Mouse (Mus musculus): Measurements from ENCODE around the gene Olfr1394. TPM values are rescaled to one million over a fixed set of nuclear protein-coding genes. Genes with fewer than 3 reads are reported as not detected.
"Not testable (repeated sequence)": the region's sequence is repeated elsewhere in the genome, so short reads cannot be mapped to it uniquely, and the experiment has no call there.

Gene Olfr1394
- polyA plus RNA-seq, 1 experiment from 2014 or later: not detected

GRCm38 (mm10) chr11:49119635-49120034 is 34.5 kb upstream of the Olfr1394 start:
- H3K4me2 ChIP-seq (ENCODE audit: low read depth, low read length, severe bottlenecking): no peak overlapping the region
- H3K9ac ChIP-seq (ENCODE audit: low read length): no peak overlapping the region
- no peaks in the 10 kb centered on the region for H3K9me3 ChIP-seq (ENCODE audit: control insufficient read depth, low read length)
- no peak overlapping the region for H3K27ac ChIP-seq (ENCODE audit: low read depth, low read length)
- no peak overlapping the region for H3K4me3 ChIP-seq (ENCODE audit: low read depth, low read length)
- no peaks in the 10 kb centered on the region for H3K36me3 ChIP-seq (ENCODE audit: control insufficient read depth, insufficient read depth, low read length)
- ATAC-seq (replicated peaks; ENCODE audit: low FRiP score) (no peak), DNase-seq (ENCODE audit: low spot score) (no peak)
- no peaks in the 10 kb centered on the region for H3K4me1 ChIP-seq (replicated peaks; ENCODE audit: control insufficient read depth, insufficient read depth, low read length)
- WGBS: 85% methylated on average over 3 of the region's 3 CpGs
- no peaks in the 10 kb centered on the region for H3K27me3 ChIP-seq (ENCODE audit: control insufficient read depth, insufficient read depth, low read length)

GRCm38 (mm10) chr11:49124169-49124568 is 30.0 kb upstream of the Olfr1394 start:
- H3K27ac ChIP-seq (ENCODE audit: low read depth, low read length): no peak overlapping the region
- no peak overlapping the region for H3K4me2 ChIP-seq (ENCODE audit: low read depth, low read length, severe bottlenecking)
- 85% methylated on average over 2 of the region's 2 CpGs for WGBS
- no peaks in the 10 kb centered on the region for H3K36me3 ChIP-seq (ENCODE audit: control insufficient read depth, insufficient read depth, low read length)
- no peaks in the 10 kb centered on the region for H3K27me3 ChIP-seq (ENCODE audit: control insufficient read depth, insufficient read depth, low read length)
- no peak overlapping the region for H3K4me3 ChIP-seq (ENCODE audit: low read depth, low read length)
- H3K4me1 ChIP-seq (replicated peaks; ENCODE audit: control insufficient read depth, insufficient read depth, low read length): no peaks in the 10 kb centered on the region
- H3K9ac ChIP-seq (ENCODE audit: low read length): no peak overlapping the region
- DNase-seq (ENCODE audit: low spot score) (no peak), ATAC-seq (replicated peaks; ENCODE audit: low FRiP score) (no peak)
- no peaks in the 10 kb centered on the region for H3K9me3 ChIP-seq (ENCODE audit: control insufficient read depth, low read length)

GRCm38 (mm10) chr11:49141974-49142373 is 12.2 kb upstream of the Olfr1394 start, which contains the start of gene Olfr1395:
TSS of gene Olfr1395 (plus strand) at chr11:49142274.
- no peak within 1 kb of the TSS for H3K9ac ChIP-seq (ENCODE audit: low read length)
- H3K27ac ChIP-seq (ENCODE audit: low read depth, low read length): no peak within 1 kb of the TSS
- ATAC-seq (replicated peaks; ENCODE audit: low FRiP score) (no peak), DNase-seq (ENCODE audit: low spot score) (no peak)
- no peaks in the 10 kb centered on the region for H3K27me3 ChIP-seq (ENCODE audit: control insufficient read depth, insufficient read depth, low read length)
- H3K4me2 ChIP-seq (ENCODE audit: low read depth, low read length, severe bottlenecking): no peak within 1 kb of the TSS
- no peak within 1 kb of the TSS for H3K4me3 ChIP-seq (ENCODE audit: low read depth, low read length)
- no peaks in the 10 kb centered on the region for H3K36me3 ChIP-seq (ENCODE audit: control insufficient read depth, insufficient read depth, low read length)
- H3K4me1 ChIP-seq (replicated peaks; ENCODE audit: control insufficient read depth, insufficient read depth, low read length): no peaks in the 10 kb centered on the region
- 94% methylated on average over 6 of the region's 6 CpGs for WGBS
- no peaks in the 10 kb centered on the region for H3K9me3 ChIP-seq (ENCODE audit: control insufficient read depth, low read length)

GRCm38 (mm10) chr11:49156821-49157814 is 2.9 kb downstream of the Olfr1394 start:
- Histone ChIP-seq H3K4me1 (replicated peaks; ENCODE audit: control insufficient read depth, insufficient read depth, low read length) (no peaks in the 10 kb centered on the region), H3K27me3 (ENCODE audit: control insufficient read depth, insufficient read depth, low read length) (no peaks in the 10 kb centered on the region), H3K27ac (ENCODE audit: low read depth, low read length) (no peak overlapping the region), H3K36me3 (ENCODE audit: control insufficient read depth, insufficient read depth, low read length) (no peaks in the 10 kb centered on the region), H3K9me3 (ENCODE audit: control insufficient read depth, low read length) (no peaks in the 10 kb centered on the region), H3K9ac (ENCODE audit: low read length) (no peak overlapping the region), H3K4me2 (ENCODE audit: low read depth, low read length, severe bottlenecking) (no peak overlapping the region), H3K4me3 (ENCODE audit: low read depth, low read length) (no peak overlapping the region)
- ATAC-seq (replicated peaks; ENCODE audit: low FRiP score) (no peak), DNase-seq (ENCODE audit: low spot score) (no peak)
- WGBS: 90% methylated on average over 2 of the region's 2 CpGs

GRCm38 (mm10) chr11:49168839-49169611 is 14.8 kb downstream of the Olfr1394 start:
- ATAC-seq (replicated peaks; ENCODE audit: low FRiP score) (peak; percentile 65), DNase-seq (ENCODE audit: low spot score) (peak; percentile 73)
- peaks cover 11% of the 10 kb centered on the region; the same call in 1 of the 2 replicates for H3K27me3 ChIP-seq (ENCODE audit: control insufficient read depth, insufficient read depth, low read length)
- peak overlapping the region; percentile 27 for H3K4me3 ChIP-seq (ENCODE audit: low read depth, low read length)
- no peaks in the 10 kb centered on the region for H3K36me3 ChIP-seq (ENCODE audit: control insufficient read depth, insufficient read depth, low read length)
- peak overlapping the region; percentile 54 for H3K4me2 ChIP-seq (ENCODE audit: low read depth, low read length, severe bottlenecking)
- H3K27ac ChIP-seq (ENCODE audit: low read depth, low read length): no peak overlapping the region
- WGBS: 6% methylated on average over 50 of the region's 50 CpGs
- H3K4me1 ChIP-seq (replicated peaks; ENCODE audit: control insufficient read depth, insufficient read depth, low read length): no peaks in the 10 kb centered on the region
- 0 out of 2 replicates have a peak overlapping the region, but pooled peaks have one; percentile 14 for H3K9ac ChIP-seq (ENCODE audit: low read length)
- no peaks in the 10 kb centered on the region; the same call in 1 of the 2 replicates for H3K9me3 ChIP-seq (ENCODE audit: control insufficient read depth, low read length)

- 89% methylated on average over 4 of the region's 4 CpGs for WGBS
- H3K27ac ChIP-seq (ENCODE audit: low read depth, low read length): no peak overlapping the region
- ATAC-seq (replicated peaks; ENCODE audit: low FRiP score): no peak
- H3K9me3 ChIP-seq (ENCODE audit: control insufficient read depth, low read length): no peaks in the 10 kb centered on the region; the same call in 1 of the 2 replicates
- DNase-seq (ENCODE audit: low spot score): no peak
- no peaks in the 10 kb centered on the region for H3K4me1 ChIP-seq (replicated peaks; ENCODE audit: control insufficient read depth, insufficient read depth, low read length)
- no peaks in the 10 kb centered on the region for H3K36me3 ChIP-seq (ENCODE audit: control insufficient read depth, insufficient read depth, low read length)
- H3K9ac ChIP-seq (ENCODE audit: low read length): no peak overlapping the region
- no peak overlapping the region for H3K4me3 ChIP-seq (ENCODE audit: low read depth, low read length)
- no peak overlapping the region for H3K4me2 ChIP-seq (ENCODE audit: low read depth, low read length, severe bottlenecking)
- H3K27me3 ChIP-seq (ENCODE audit: control insufficient read depth, insufficient read depth, low read length): peaks cover 11% of the 10 kb centered on the region; the same call in 1 of the 2 replicates
These were observed 16.4 kb downstream of the Olfr1394 start for GRCm38 (mm10) chr11:49170576-49170975.

GRCm38 (mm10) chr11:49175345-49175744 is 21.2 kb downstream of the Olfr1394 start:
- Histone ChIP-seq H3K27ac (ENCODE audit: low read depth, low read length) (no peak overlapping the region), H3K27me3 (ENCODE audit: control insufficient read depth, insufficient read depth, low read length) (no peaks in the 10 kb centered on the region), H3K4me3 (ENCODE audit: low read depth, low read length) (no peak overlapping the region), H3K9ac (ENCODE audit: low read length) (no peak overlapping the region), H3K9me3 (ENCODE audit: control insufficient read depth, low read length) (no peaks in the 10 kb centered on the region), H3K4me2 (ENCODE audit: low read depth, low read length, severe bottlenecking) (no peak overlapping the region), H3K4me1 (replicated peaks; ENCODE audit: control insufficient read depth, insufficient read depth, low read length) (no peaks in the 10 kb centered on the region), H3K36me3 (ENCODE audit: control insufficient read depth, insufficient read depth, low read length) (no peaks in the 10 kb centered on the region)
- 93% methylated on average over 8 of the region's 8 CpGs for WGBS
- DNase-seq (ENCODE audit: low spot score): no peak
- no peak for ATAC-seq (replicated peaks; ENCODE audit: low FRiP score)

GRCm38 (mm10) chr11:49176047-49176779 is 22.0 kb downstream of the Olfr1394 start:
- H3K9ac ChIP-seq (ENCODE audit: low read length); H3K4me3 ChIP-seq (ENCODE audit: low read depth, low read length); H3K27me3 ChIP-seq (ENCODE audit: control insufficient read depth, insufficient read depth, low read length); H3K27ac ChIP-seq (ENCODE audit: low read depth, low read length); H3K36me3 ChIP-seq (ENCODE audit: control insufficient read depth, insufficient read depth, low read length); H3K4me1 ChIP-seq (replicated peaks; ENCODE audit: control insufficient read depth, insufficient read depth, low read length); H3K4me2 ChIP-seq (ENCODE audit: low read depth, low read length, severe bottlenecking); H3K9me3 ChIP-seq (ENCODE audit: control insufficient read depth, low read length); ATAC-seq (replicated peaks; ENCODE audit: low FRiP score); DNase-seq (ENCODE audit: low spot score): not testable (repeated sequence)
- 90% methylated on average over 4 of the region's 4 CpGs for WGBS

All from forebrain, embryonic 11.5 days (tissue).